ENCODE assay signal across 13 mouse cellular contexts in the genomic region with DNA sequence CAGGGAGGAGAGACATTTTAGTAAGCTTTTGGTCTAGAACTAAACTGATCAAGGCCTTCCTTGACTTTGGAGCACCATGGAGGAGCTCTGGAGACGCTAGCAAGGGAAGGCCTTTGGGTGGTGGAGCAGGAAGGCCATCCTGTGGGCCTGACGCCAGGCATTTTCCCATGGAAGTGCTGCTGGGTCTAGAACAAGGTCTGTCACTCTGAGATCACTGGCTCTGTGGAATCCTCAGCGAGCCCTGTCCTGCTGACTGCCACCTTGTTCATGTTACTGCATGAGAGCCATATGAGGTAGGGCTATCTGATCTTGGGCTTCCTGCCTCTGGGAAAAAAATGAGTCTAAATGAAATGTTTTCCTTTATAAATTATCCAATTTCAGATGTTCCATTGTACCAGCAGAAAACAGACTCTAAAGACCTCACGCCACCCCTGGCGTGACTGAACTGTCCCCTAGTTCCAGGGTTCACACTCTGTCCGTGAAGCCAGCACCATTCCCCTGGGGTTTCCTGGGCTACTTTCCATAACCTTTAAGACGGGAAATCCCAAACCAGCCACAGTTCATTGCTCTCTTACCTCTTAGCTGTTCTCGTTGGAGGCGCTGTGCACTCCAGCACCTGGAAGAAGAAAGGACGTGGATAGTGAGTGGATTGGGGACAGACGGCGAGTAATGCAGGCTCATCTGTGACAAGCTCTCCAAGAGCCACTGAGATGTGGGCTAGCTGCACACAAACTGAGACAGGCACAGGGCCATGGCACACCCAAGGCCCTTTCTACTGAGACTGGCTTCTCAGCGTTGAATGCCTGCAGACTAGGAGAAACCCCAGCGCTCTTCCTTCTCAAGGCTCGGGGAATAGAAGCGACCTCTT. TPM values are rescaled to one million over a fixed set of nuclear protein-coding genes. Genes with fewer than 3 reads are reported as not detected.
DNase-seq lines count a peak whose midpoint lies in the region; ATAC-seq and TF ChIP-seq lines count a peak whose summit lies in the region.
"Had no signal": no experiment of that assay in that cellular context is flagged by ENCODE, and none has a peak within 500 bp of the region (broad histone marks: within the 10 kb centered on the region; RNA-seq: fewer than 3 reads in every experiment).

No protein-coding gene starts in this region.

- H3K4me1 ChIP-seq in lung, adult 2 months (ENCODE audit: control insufficient read depth, insufficient read depth, low read length): peaks cover 17% of the 10 kb centered on the region
- H3K4me1 ChIP-seq: midbrain, embryonic 10.5 days had no signal

- intact Hi-C loops in heart, postnatal 25 days (cut with DNase I): loop anchor here (5.0 kb wide), 2 partner anchors 34 to 41 kb away; a partner anchor contains a TSS

- no peak overlapping the region for H3K4me3 ChIP-seq in lung, adult 2 months (replicated peaks; ENCODE audit: extremely low read depth, low read depth, low read length)
- H3K4me3 ChIP-seq: erythroblast, embryonic 14.5 days; midbrain, embryonic 10.5 days had no signal

- WGBS in lung, adult 2 months: 78% methylated on average over 16 of the region's 16 CpGs

- no peak for TF ChIP-seq CTCF in lung, adult 2 months (IDR thresholded peaks at IDR 0.05; ENCODE audit: insufficient read depth, low read length)

- no peak for ATAC-seq in granulocyte monocyte progenitor cell, adult 5-6 weeks (replicated peaks; ENCODE audit: poor library complexity, severe bottlenecking)

- TF ChIP-seq POLR2A in lung, adult 2 months (IDR thresholded peaks at IDR 0.05; ENCODE audit: borderline replicate concordance, extremely low read depth, low read depth, low read length): no peak

- DNase-seq in adrenal gland, adult (ENCODE audit: inconsistent age in 2 of 2, low spot score in 1 of 2): peak; percentile 69 to 87
- no peak for DNase-seq in adrenal gland, postnatal 4 days (ENCODE audit: low spot score in 2 of 2)
- DNase-seq in lung, postnatal 25 days (ENCODE audit: low spot score): peak; percentile 49
- no peak for DNase-seq in lung, adult 2 months
- peak; percentile 56 for DNase-seq in heart, postnatal 25 days (ENCODE audit: low spot score)
- DNase-seq in layer of hippocampus, adult 9-10 months (ENCODE audit: low spot score): no peak
- DNase-seq in T-cell, adult 2 months (ENCODE audit: low spot score): no peak
- DNase-seq: embryo, embryonic 11 days; thymus, adult 18-20 months had no signal

RNA-seq across cellular contexts. Expression of a gene that starts 40.2 kb away (rescaled TPM):
- 1 to 10 TPM in 1 of 2 experiments, under 1 TPM in 1; 0.82 to 1.1 TPM for total RNA-seq in adrenal gland, postnatal 4 days (2021)
- polyA plus RNA-seq in lung, adult 2 months (2012; rRNA removed): 4.6 and 4.7 TPM in 2 replicates
- total RNA-seq in heart, postnatal 25 days (2021): under 1 TPM in 1 of 2 experiments, not detected in 1; 0.31 TPM
- total RNA-seq in granulocyte monocyte progenitor cell, adult 5-6 weeks (2014; fragmentation: Nextera tagmentation): 2.5 and 4.8 TPM in 2 replicates
- not detected in 2 replicates for total RNA-seq in granulocyte monocyte progenitor cell, adult 5-6 weeks (2017)
- polyA plus RNA-seq: erythroblast, embryonic 14.5 days; hindbrain, embryonic 11.5 days; midbrain, embryonic 10.5 days had no signal

RNA-seq across cellular contexts. Expression of a gene that starts 43.4 kb away (rescaled TPM):
- total RNA-seq in adrenal gland, postnatal 4 days (2021): 10 to 100 TPM; 33.6 to 40.2 TPM
- polyA plus RNA-seq in lung, adult 2 months (2012; rRNA removed): 130 and 190 TPM in 2 replicates
- 10 to 100 TPM; 13.7 to 21.1 TPM for total RNA-seq in heart, postnatal 25 days (2021)
- total RNA-seq in granulocyte monocyte progenitor cell, adult 5-6 weeks (2014; fragmentation: Nextera tagmentation): 37.5 and 41.7 TPM in 2 replicates
- total RNA-seq in granulocyte monocyte progenitor cell, adult 5-6 weeks (2017): 41.3 and 55.9 TPM in 2 replicates

RNA-seq across cellular contexts. Expression of a gene that starts 45.8 kb away (rescaled TPM):
- 10 to 100 TPM in 1 of 2 experiments, 1 to 10 TPM in 1; 7.9 to 10.6 TPM for total RNA-seq in adrenal gland, postnatal 4 days (2021)
- 19.8 and 28.7 TPM in 2 replicates for polyA plus RNA-seq in lung, adult 2 months (2012; rRNA removed)
- 1 to 10 TPM; 1.3 to 1.7 TPM for total RNA-seq in heart, postnatal 25 days (2021)
- 5.6 and 6.5 TPM in 2 replicates for total RNA-seq in granulocyte monocyte progenitor cell, adult 5-6 weeks (2014; fragmentation: Nextera tagmentation)
- 1.1 TPM in 1 of 2 replicates, not detected in the other for total RNA-seq in granulocyte monocyte progenitor cell, adult 5-6 weeks (2017)
- polyA plus RNA-seq: erythroblast, embryonic 14.5 days; hindbrain, embryonic 11.5 days had no signal

Comparison
In these comparisons a context has a peak if more than half of its experiments do, and no peak if none do; other contexts are left out.
1. DNase-seq: peak in adrenal gland, adult (2 of 2), lung, postnatal 25 days (single experiment) and heart, postnatal 25 days (single experiment); none in adrenal gland, postnatal 4 days (0 of 2), lung, adult 2 months (single experiment), layer of hippocampus, adult 9-10 months (single experiment) and T-cell, adult 2 months (single experiment).